Mouse (Mus musculus) liver, embryonic 12.5 days (tissue): Measurements from ENCODE around the gene Nubp1. TPM values are rescaled to one million over a fixed set of nuclear protein-coding genes. Genes with fewer than 3 reads are reported as not detected.
A peak's percentile ranks its signal among the peaks of the same experiment; 100 is the strongest.

Experiments used
- ATAC-seq: fragments of 200-750 bp; cut with Nextera tagmentation; 2 replicates; pipeline ENCODE4 v1.8.0; 2017; ENCODE audit warnings: moderate number of reproducible peaks, mild to moderate bottlenecking, moderate library complexity
- H3K27ac ChIP-seq: fragments of 300-500 bp; sonication (generic); 2 replicates; pipeline ENCODE4 v1.5.1; 2016; ENCODE audit warnings: mild to moderate bottlenecking
- H3K27me3 ChIP-seq: fragments of 300-500 bp; sonication (generic); replicated peaks from 2 replicates; pipeline ENCODE4 v1.6.1; 2016; ENCODE audit warnings: mild to moderate bottlenecking, moderate library complexity
- H3K36me3 ChIP-seq: fragments of 300-500 bp; sonication (generic); 2 replicates; pipeline ENCODE4 v1.6.1; 2016; ENCODE audit warnings: mild to moderate bottlenecking, moderate library complexity
- H3K4me1 ChIP-seq: fragments of 300-500 bp; sonication (generic); 2 replicates; pipeline ENCODE4 v1.6.1; 2016
- H3K4me2 ChIP-seq: fragments of 300-500 bp; sonication (generic); 2 replicates; pipeline ENCODE4 v1.6.1; 2016; ENCODE audit warnings: mild to moderate bottlenecking, moderate library complexity
- H3K4me3 ChIP-seq: fragments of 300-500 bp; sonication (generic); 2 replicates; pipeline ENCODE4 v1.5.1; 2016; ENCODE audit warnings: mild to moderate bottlenecking, moderate library complexity
- H3K9ac ChIP-seq: fragments of 300-500 bp; sonication (generic); 2 replicates; pipeline ENCODE4 v1.6.1; 2016; ENCODE audit warnings: mild to moderate bottlenecking, moderate library complexity
- H3K9me3 ChIP-seq: fragments of 300-500 bp; sonication (generic); replicated peaks from 2 replicates; pipeline ENCODE4 v1.6.1; 2016; ENCODE audit warnings: mild to moderate bottlenecking, moderate library complexity
- WGBS: fragments of 180-500 bp; shearing (Covaris S2); methylation state at CpG from one replicate; pipeline ENCODE4 v1.1.7; 2016; ENCODE audit not compliant: insufficient replicate concordance; 5-methylcytosine and 5-hydroxymethylcytosine counted together
- polyA plus RNA-seq: library from polyadenylated mRNA; unstranded; fragments of >200 nt; fragmentation: Nextera tagmentation; extraction: Ambion mirVana; gene quantifications from 2 replicates; pipeline ENCODE4 v1.2.1, GENCODE M21; 2016

The Nubp1 gene
- polyA plus RNA-seq, 1 experiment from 2014 or later: 49.4 TPM

GRCm38 (mm10) chr16:10431911-10432310 lies 20.2 kb downstream of the Nubp1 start:
- Histone ChIP-seq H3K27ac (no peak overlapping the region), H3K4me1 (0 out of 2 replicates have a peak, but pooled peaks cover 4% of the 10 kb centered on the region), H3K27me3 (no peaks in the 10 kb centered on the region), H3K36me3 (peaks cover 2% of the 10 kb centered on the region; the same call in 1 of the 2 replicates), H3K9ac (no peak overlapping the region), H3K4me2 (no peak overlapping the region), H3K4me3 (no peak overlapping the region), H3K9me3 (no peaks in the 10 kb centered on the region)
- 37% methylated on average over 1 of the region's 1 CpGs for whole genome bisulfite sequencing
- ATAC-seq: no peak

GRCm38 (mm10) chr16:10432387-10432786 lies 20.6 kb downstream of the Nubp1 start:
- no peak overlapping the region for H3K4me2 ChIP-seq
- 64% methylated on average over 4 of the region's 4 CpGs for WGBS
- 0 out of 2 replicates have a peak, but pooled peaks cover 4% of the 10 kb centered on the region for H3K4me1 ChIP-seq
- no peak overlapping the region for H3K9ac ChIP-seq
- no peak overlapping the region for H3K4me3 ChIP-seq
- H3K36me3 ChIP-seq: no peaks in the 10 kb centered on the region
- no peak for ATAC-seq
- H3K9me3 ChIP-seq: no peaks in the 10 kb centered on the region
- H3K27me3 ChIP-seq: no peaks in the 10 kb centered on the region
- H3K27ac ChIP-seq: no peak overlapping the region

GRCm38 (mm10) chr16:10433344-10433743 lies 21.6 kb downstream of the Nubp1 start:
- H3K4me1 ChIP-seq: 0 out of 2 replicates have a peak, but pooled peaks cover 4% of the 10 kb centered on the region
- no peaks in the 10 kb centered on the region for H3K36me3 ChIP-seq
- ATAC-seq: no peak
- no peak overlapping the region for H3K4me2 ChIP-seq
- no peaks in the 10 kb centered on the region for H3K9me3 ChIP-seq
- H3K4me3 ChIP-seq: no peak overlapping the region
- no peaks in the 10 kb centered on the region for H3K27me3 ChIP-seq
- 60% methylated on average over 5 of the region's 5 CpGs for WGBS
- no peak overlapping the region for H3K9ac ChIP-seq
- H3K27ac ChIP-seq: no peak overlapping the region

- 0 out of 2 replicates have a peak, but pooled peaks cover 4% of the 10 kb centered on the region for H3K4me1 ChIP-seq
- ATAC-seq: no peak
- H3K4me3 ChIP-seq: no peak overlapping the region
- H3K9ac ChIP-seq: no peak overlapping the region
- H3K9me3 ChIP-seq: no peaks in the 10 kb centered on the region
- WGBS: 68% methylated on average over 6 of the region's 6 CpGs
- no peaks in the 10 kb centered on the region for H3K36me3 ChIP-seq
- no peak overlapping the region for H3K4me2 ChIP-seq
- H3K27ac ChIP-seq: no peak overlapping the region
- no peaks in the 10 kb centered on the region for H3K27me3 ChIP-seq
These were observed 24.4 kb downstream of the Nubp1 start for GRCm38 (mm10) chr16:10436166-10436565.

GRCm38 (mm10) chr16:10438055-10438454 lies 26.3 kb downstream of the Nubp1 start:
- no peak for ATAC-seq
- H3K4me3 ChIP-seq: no peak overlapping the region
- no peaks in the 10 kb centered on the region for H3K9me3 ChIP-seq
- no peak overlapping the region for H3K4me2 ChIP-seq
- WGBS: 74% methylated on average over 5 of the region's 5 CpGs
- H3K27ac ChIP-seq: no peak overlapping the region
- no peaks in the 10 kb centered on the region for H3K36me3 ChIP-seq
- H3K4me1 ChIP-seq: 0 out of 2 replicates have a peak, but pooled peaks cover 4% of the 10 kb centered on the region
- H3K9ac ChIP-seq: no peak overlapping the region
- no peaks in the 10 kb centered on the region for H3K27me3 ChIP-seq

DNA sequence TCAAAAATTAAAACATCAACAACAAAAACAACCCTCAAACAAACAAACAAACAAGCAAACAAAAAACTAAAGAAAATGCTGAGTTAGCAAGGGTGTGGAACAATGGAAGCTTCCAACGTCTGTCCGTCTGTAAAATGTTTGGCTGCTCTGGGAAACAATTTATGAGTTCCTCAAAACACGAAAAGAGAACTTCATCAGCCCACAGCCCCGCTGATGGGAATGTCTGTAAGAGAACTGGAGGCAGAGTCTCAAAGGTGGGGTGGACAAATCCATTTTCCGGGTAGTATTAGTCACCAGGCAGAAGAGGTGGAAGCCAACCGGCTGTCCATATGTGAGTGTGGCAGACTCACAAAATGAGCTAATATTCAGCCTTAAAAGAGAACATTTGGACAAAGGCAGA lies 29.6 kb downstream of the Nubp1 start:
- Histone ChIP-seq H3K4me1 (no peaks in the 10 kb centered on the region), H3K27me3 (no peaks in the 10 kb centered on the region), H3K9ac (no peak overlapping the region), H3K4me3 (no peak overlapping the region), H3K27ac (no peak overlapping the region), H3K4me2 (no peak overlapping the region), H3K9me3 (no peaks in the 10 kb centered on the region), H3K36me3 (no peaks in the 10 kb centered on the region)
- 51% methylated on average over 6 of the region's 6 CpGs for WGBS
- no peak for ATAC-seq

DNA sequence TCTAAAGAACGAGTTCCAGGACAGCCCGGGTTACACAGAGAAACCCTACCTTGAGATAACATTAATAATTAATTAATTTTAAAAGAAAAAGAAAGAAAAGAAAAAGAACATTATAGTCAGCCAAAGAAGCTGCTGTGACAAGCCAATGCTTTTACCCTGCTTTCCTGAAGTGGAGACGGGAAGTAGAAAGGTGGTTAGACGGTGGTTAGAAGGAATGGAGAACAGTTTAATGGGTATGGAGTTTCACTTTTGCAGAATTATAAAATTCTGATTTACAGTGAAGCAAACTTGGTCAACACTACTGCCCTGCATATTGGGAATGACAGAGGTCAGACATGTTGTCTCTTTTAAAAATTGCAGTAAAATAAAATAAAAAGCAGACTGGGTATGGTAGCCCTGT lies 30.0 kb downstream of the Nubp1 start:
- ATAC-seq: no peak
- 69% methylated on average over 4 of the region's 4 CpGs for WGBS
- Histone ChIP-seq H3K27ac (no peak overlapping the region), H3K4me3 (no peak overlapping the region), H3K4me1 (no peaks in the 10 kb centered on the region), H3K27me3 (no peaks in the 10 kb centered on the region), H3K36me3 (no peaks in the 10 kb centered on the region), H3K9ac (no peak overlapping the region), H3K9me3 (no peaks in the 10 kb centered on the region), H3K4me2 (no peak overlapping the region)

- Histone ChIP-seq H3K9ac (no peak overlapping the region), H3K4me1 (no peaks in the 10 kb centered on the region), H3K27ac (no peak overlapping the region), H3K4me3 (no peak overlapping the region), H3K27me3 (no peaks in the 10 kb centered on the region), H3K9me3 (no peaks in the 10 kb centered on the region), H3K36me3 (no peaks in the 10 kb centered on the region), H3K4me2 (no peak overlapping the region)
- no peak for ATAC-seq
These were observed 32.0 kb downstream of the Nubp1 start for GRCm38 (mm10) chr16:10443723-10444122.

DNA sequence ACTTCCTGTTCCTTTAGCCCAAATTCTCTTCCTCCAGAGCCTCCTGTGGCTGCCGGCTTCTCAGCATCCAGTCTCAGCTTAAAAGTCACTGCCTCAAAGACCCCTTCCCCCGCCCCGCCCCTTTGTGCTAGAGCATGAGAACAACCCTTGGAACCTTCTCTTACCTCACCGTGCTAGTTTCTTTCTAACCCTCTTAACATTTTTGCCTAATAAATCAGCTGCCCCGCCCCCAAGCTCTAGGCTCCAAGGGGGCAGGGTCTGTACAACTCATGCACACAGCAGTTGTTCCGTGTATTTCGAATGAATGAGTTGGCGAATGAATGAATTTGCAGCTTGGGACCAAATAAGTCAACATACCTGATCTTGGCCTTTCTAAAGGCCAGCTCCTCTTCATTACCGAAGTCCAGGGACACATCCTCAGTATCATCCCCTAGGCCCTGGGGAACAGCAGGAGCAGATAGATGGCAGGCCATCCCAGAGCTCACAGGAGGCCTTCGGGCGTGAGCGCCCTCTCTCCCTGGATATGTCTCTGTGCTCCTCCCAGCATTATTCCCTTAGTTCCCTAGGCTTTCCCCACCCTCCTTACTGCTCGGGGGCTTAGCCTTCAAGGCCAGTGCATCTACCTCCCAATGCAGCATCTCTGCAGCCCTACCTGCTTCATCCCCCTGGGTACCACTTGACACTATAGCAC lies 35.0 kb downstream of the Nubp1 start:
- H3K4me3 ChIP-seq: peak overlapping the region; percentile 28
- no peak for ATAC-seq

GRCm38 (mm10) chr16:10447264-10447594 lies 35.5 kb downstream of the Nubp1 start, which contains the start of gene Tvp23a:
TSS of gene Tvp23a (minus strand) at chr16:10447362.
- no peaks in the 10 kb centered on the region for H3K4me1 ChIP-seq
- H3K4me3 ChIP-seq: peak within 1 kb of the TSS; percentile 28
- no peak within 1 kb of the TSS for H3K9ac ChIP-seq
- WGBS: 18% methylated on average over 12 of the region's 12 CpGs
- no peak within 1 kb of the TSS for H3K27ac ChIP-seq
- peak; percentile 50; the same call in 1 of the 2 replicates for ATAC-seq
- H3K4me2 ChIP-seq: peak within 1 kb of the TSS; percentile 41
- no peaks in the 10 kb centered on the region for H3K36me3 ChIP-seq
- no peaks in the 10 kb centered on the region for H3K9me3 ChIP-seq
- H3K27me3 ChIP-seq: no peaks in the 10 kb centered on the region

More for the DNA sequence above, 35.0 kb downstream of the Nubp1 start:
- WGBS: 44% methylated on average over 13 of the region's 13 CpGs
- no peaks in the 10 kb centered on the region for H3K9me3 ChIP-seq
- no peak overlapping the region for H3K27ac ChIP-seq
- no peaks in the 10 kb centered on the region for H3K27me3 ChIP-seq
- no peak overlapping the region for H3K9ac ChIP-seq
- H3K4me1 ChIP-seq: no peaks in the 10 kb centered on the region
- H3K4me2 ChIP-seq: peak overlapping the region; percentile 41
- H3K36me3 ChIP-seq: no peaks in the 10 kb centered on the region

DNA sequence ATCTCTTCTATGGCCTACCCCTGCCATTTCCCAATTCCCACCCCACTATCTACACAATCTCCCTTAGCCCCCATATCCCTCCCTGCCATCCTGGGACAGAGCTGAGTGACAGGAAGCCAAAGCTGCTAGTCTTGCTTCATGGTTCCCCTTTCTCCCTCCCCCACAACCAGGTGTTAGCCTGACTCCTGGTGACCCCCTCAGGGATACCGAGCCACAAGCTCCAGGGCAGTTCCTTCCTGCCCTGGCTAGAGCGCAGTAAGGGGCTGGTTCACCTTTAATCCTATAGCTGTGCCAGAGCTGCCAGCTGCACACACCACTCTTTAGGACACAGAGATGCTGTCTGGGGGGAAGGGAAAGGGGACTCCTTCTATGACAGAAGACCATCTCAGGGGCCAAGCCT lies 36.0 kb downstream of the Nubp1 start:
- no peaks in the 10 kb centered on the region for H3K9me3 ChIP-seq
- H3K27ac ChIP-seq: no peak overlapping the region
- no peak overlapping the region for H3K4me3 ChIP-seq
- no peaks in the 10 kb centered on the region for H3K27me3 ChIP-seq
- H3K9ac ChIP-seq: no peak overlapping the region
- H3K4me2 ChIP-seq: peak overlapping the region; percentile 41
- H3K4me1 ChIP-seq: no peaks in the 10 kb centered on the region
- no peak; the same call in 1 of the 2 replicates for ATAC-seq
- 28% methylated on average over 2 of the region's 2 CpGs for WGBS
- no peaks in the 10 kb centered on the region for H3K36me3 ChIP-seq

GRCm38 (mm10) chr16:10448931-10449330 lies 37.2 kb downstream of the Nubp1 start:
- WGBS: 39% methylated on average over 9 of the region's 9 CpGs
- Histone ChIP-seq H3K27me3 (no peaks in the 10 kb centered on the region), H3K4me2 (no peak overlapping the region), H3K4me1 (no peaks in the 10 kb centered on the region), H3K4me3 (no peak overlapping the region), H3K36me3 (no peaks in the 10 kb centered on the region), H3K27ac (no peak overlapping the region), H3K9me3 (no peaks in the 10 kb centered on the region), H3K9ac (no peak overlapping the region)
- ATAC-seq: peak; percentile 53

DNA sequence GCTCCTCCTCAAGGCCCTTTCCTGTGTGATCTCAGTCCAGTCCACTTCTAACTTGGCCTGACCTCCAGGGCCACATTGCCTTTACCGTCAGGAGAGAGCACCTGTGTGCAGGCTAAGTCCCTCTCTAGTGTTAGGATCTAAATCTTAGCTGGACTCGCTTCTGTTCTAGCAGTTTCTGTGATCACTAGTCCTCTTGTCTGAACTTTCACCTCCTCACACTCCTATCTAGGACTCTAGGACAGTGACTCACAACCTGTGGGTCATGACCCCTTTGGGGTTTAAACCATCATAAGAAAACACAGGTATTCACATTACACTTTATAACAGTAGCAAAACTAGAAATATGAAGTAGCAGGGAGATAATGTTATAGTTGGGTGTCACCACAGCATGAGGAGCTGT lies 40.2 kb downstream of the Nubp1 start:
- H3K27ac ChIP-seq: no peak overlapping the region
- no peak for ATAC-seq
- H3K4me3 ChIP-seq: no peak overlapping the region
- H3K4me1 ChIP-seq: no peaks in the 10 kb centered on the region
- H3K27me3 ChIP-seq: no peaks in the 10 kb centered on the region
- 48% methylated on average over 2 of the region's 2 CpGs for WGBS
- no peaks in the 10 kb centered on the region for H3K9me3 ChIP-seq
- no peak overlapping the region for H3K9ac ChIP-seq
- H3K36me3 ChIP-seq: no peaks in the 10 kb centered on the region
- no peak overlapping the region for H3K4me2 ChIP-seq
